Mouse (Mus musculus) spleen, embryonic (tissue): ENCODE measurements around the gene Elmod3.

Experiments
- CTCF ChIA-PET: fragments of 350-600 bp; sonication (Branson Sonifier 250); formaldehyde crosslinking; loops from one replicate; lab custom pipeline; 2022; lab: Charles Lee

Elmod3 gene

DNA sequence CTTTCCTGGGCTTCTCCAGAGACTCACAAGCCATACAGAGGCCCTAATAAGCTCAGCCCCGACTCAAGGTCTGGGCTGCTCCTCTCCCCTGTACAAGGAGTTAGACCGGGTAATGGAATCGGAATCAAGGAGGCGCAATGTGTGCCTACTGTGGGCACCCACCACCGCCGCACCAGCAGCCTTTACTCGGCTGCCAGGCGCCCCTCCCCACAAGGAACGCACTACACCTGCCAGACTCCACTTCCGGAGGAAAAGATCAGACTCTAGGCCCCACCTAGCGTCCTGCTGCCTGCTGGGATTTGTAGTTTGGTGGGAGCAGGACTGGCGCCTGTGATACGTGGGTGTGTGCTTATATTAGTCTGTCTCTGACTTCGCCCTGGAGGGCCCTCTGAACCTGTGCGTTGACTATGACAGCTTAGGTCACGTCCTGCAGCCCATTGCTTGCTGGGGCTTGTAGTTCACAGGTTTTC, 59.6 kb downstream of the Elmod3 start:
- CTCF ChIA-PET = no interaction called here

GRCm38 (mm10) chr6:72537998-72538500, 60.2 kb downstream of the Elmod3 start:
- CTCF ChIA-PET = no interaction called here

DNA sequence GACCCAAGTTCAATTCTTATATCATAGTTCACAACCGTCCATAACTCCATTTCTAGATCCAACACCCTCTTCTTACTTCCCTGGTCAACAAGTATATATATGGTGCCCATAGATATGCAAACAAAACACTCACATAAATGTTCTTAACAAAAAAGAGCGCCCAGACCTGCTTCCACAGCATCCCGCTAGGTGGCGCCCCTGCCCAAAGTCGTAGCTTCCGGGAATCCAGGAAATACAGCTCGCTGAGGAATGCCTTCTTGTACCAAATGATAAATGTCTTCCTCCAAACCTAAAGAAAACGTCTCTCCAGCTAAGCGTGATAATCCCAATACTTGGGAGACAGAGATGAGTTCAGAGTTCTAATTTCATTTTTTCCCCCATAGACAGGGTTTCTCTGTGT, 63.0 kb downstream of the Elmod3 start:
- CTCF ChIA-PET = interaction anchor here (0.6 to 1.9 kb wide), 15 partner anchors 10 to 1162 kb away, joined by 3 to 16 read pairs (median 6); no protein-coding TSS in a partner anchor

- CTCF ChIA-PET = interaction anchor here (0.6 to 1.9 kb wide), 16 partner anchors 11 to 1161 kb away, joined by 3 to 16 read pairs (median 6); no protein-coding TSS in a partner anchor
Measured at GRCm38 (mm10) chr6:72534035-72534809, 64.0 kb downstream of the Elmod3 start.

- CTCF ChIA-PET = interaction anchor here (0.6 to 1.0 kb wide), 5 partner anchors 86 to 144 kb away, joined by 3 to 9 read pairs (median 3); no protein-coding TSS in a partner anchor
Measured at GRCm38 (mm10) chr6:72533555-72533954, 64.7 kb downstream of the Elmod3 start.

DNA sequence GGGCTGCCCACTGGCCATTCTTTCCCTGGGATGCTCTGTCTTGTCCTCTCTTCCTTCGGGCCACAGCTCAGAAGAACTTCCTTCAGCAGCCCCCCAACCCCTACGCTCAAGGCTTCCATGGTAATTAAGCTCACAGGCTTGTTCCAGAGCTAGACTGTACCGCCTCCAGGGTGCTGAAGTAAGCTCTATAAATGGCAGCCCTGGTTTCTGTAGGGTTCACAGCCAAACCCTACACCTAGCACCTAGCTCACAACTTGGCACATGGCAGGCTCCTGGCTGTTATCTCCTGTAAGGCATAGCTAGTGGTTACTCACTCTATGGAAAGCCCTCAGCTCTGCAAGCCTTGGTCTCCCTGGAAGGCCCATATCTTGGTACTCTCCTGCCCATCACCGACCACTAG, 65.6 kb downstream of the Elmod3 start:
- CTCF ChIA-PET = interaction anchor here (0.5 kb wide), 1 partner anchor 235 kb away, joined by 8 read pairs; no protein-coding TSS in a partner anchor

GRCm38 (mm10) chr6:72528410-72529151, 69.6 kb downstream of the Elmod3 start:
- CTCF ChIA-PET = no interaction called here

- CTCF ChIA-PET = interaction anchor here (0.9 kb wide), 1 partner anchor 39 kb away, joined by 3 read pairs; no protein-coding TSS in a partner anchor
Measured at GRCm38 (mm10) chr6:72527070-72527469, 71.1 kb downstream of the Elmod3 start.

- CTCF ChIA-PET = no interaction called here
Measured at GRCm38 (mm10) chr6:72524160-72524559, 74.1 kb downstream of the Elmod3 start.

GRCm38 (mm10) chr6:72523222-72523621, 75.0 kb downstream of the Elmod3 start:
- CTCF ChIA-PET = no interaction called here

GRCm38 (mm10) chr6:72522288-72522687, 75.9 kb downstream of the Elmod3 start:
- CTCF ChIA-PET = no interaction called here

GRCm38 (mm10) chr6:72521607-72522006, 76.6 kb downstream of the Elmod3 start, which contains the start of gene Sh2d6:
TSS of gene Sh2d6 (minus strand) at chr6:72521707.
- CTCF ChIA-PET = no interaction called here

GRCm38 (mm10) chr6:72520904-72521303, 77.3 kb downstream of the Elmod3 start:
- CTCF ChIA-PET = interaction anchor here (0.6 to 1.0 kb wide), 2 partner anchors 16 to 93 kb away, joined by 4 to 9 read pairs; no protein-coding TSS in a partner anchor

- CTCF ChIA-PET = interaction anchor here (0.5 to 1.0 kb wide), 5 partner anchors 15 to 92 kb away, joined by 3 to 16 read pairs (median 4); no protein-coding TSS in a partner anchor
Measured at GRCm38 (mm10) chr6:72519892-72520663, 78.1 kb downstream of the Elmod3 start.

DNA sequence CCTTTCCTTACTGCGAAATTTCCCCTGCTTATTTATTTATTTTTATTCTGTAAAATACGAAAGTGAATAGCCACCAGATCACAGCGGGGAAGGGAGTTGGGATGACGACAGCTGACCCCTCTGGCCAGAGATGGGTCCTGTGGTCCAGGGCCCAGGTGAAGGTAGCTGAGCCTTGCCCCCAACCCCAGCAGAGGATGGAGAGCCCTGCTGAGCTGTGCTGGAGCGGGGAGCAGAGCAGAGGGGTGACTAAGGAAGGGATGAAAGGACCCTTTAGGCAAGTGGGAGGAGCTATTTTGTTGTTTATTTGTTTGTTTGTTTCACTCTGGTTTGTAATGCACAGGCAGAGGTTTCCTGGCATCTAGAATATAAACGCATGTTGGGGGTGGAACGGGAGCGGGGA, 78.9 kb downstream of the Elmod3 start:
- CTCF ChIA-PET = interaction anchor here (0.5 to 0.6 kb wide), 2 partner anchors 35 to 57 kb away, joined by 3 to 4 read pairs; no protein-coding TSS in a partner anchor

DNA sequence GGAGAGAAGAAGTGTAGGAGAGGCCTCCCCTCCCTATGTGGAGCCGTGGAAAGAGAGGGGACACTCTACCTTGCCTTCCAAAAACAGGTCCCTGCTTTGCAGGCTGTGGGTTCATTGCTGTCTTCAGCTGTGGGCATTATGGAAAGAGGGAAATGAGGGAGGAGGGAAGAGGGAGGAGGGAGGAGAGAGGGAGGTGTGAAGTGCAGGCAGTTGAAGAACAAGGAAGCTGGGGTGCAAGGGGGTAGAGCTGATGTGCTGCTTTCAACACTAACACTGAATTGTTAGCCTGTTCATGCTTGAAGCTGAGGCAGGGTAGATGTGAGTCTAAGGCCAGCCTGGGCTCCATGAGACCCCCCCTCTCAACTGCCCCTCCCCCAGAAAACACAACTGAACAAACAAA, 79.4 kb downstream of the Elmod3 start:
- CTCF ChIA-PET = no interaction called here
